Mouse (Mus musculus) kidney, adult 2 months (tissue): ENCODE measurements around the gene Pcca.

Experiments
- CTCF ChIP-seq: fragments of 200-500 bp; conservative IDR thresholded peaks from 2 replicates; pipeline ENCODE4 v1.5.1; 2011; ENCODE audit warnings: low read depth, mild to moderate bottlenecking, control low read depth, low read length, moderate library complexity, mixed read lengths; ENCODE audit not compliant: insufficient read depth, insufficient read length
- POLR2A ChIP-seq: fragments of 200-500 bp; IDR thresholded peaks from one replicate; pipeline ENCODE4 v1.6.1; 2011; ENCODE audit warnings: low read depth, low read length, control low read depth

- no peak for TF ChIP-seq CTCF
- no peak for TF ChIP-seq POLR2A
Observed at GRCm38 (mm10) chr14:122684811-122685210, 150.7 kb downstream of the Pcca start.
